Mouse (Mus musculus) megakaryocyte-erythroid progenitor cell, adult 5 weeks (primary cell): ENCODE results near the gene Fgf15. TPM values are rescaled to one million over a fixed set of nuclear protein-coding genes. Genes with fewer than 3 reads are reported as not detected.

Source experiments
- polyA plus RNA-seq: library from polyadenylated mRNA; stranded (reverse); fragments of >175 nt; gene quantifications from 2 replicates; pipeline ENCODE4 v1.2.3, GENCODE M21; 2012

Gene Fgf15
- polyA plus RNA-seq = 0.04 and 0.29 TPM in 2 replicates

GRCm38 (mm10) chr7:144896294-144897218, at the start of gene Fgf15:
Gene Fgf15, plus strand, starts transcription at chr7:144896531.

GRCm38 (mm10) chr7:144847067-144847466, 49.3 kb upstream of the Fgf15 start, which contains the start of gene Fgf4:
Gene Fgf4, plus strand, starts transcription at chr7:144847367.

GRCm38 (mm10) chr7:144914948-144915750, 18.8 kb downstream of the Fgf15 start, which contains the start of gene LTO1:
Gene LTO1, plus strand, starts transcription at chr7:144915100.

GRCm38 (mm10) chr7:144939344-144940002, 43.1 kb downstream of the Fgf15 start, which contains the start of gene Ccnd1:
Gene Ccnd1, minus strand, starts transcription at chr7:144939925.

Other genes with a start within 250 kb of the Fgf15 start
- gene Ano1, start 144.6 kb upstream of the Fgf15 start, polyA plus RNA-seq = 0.05 and 0.14 TPM in 2 replicates
- gene Fgf3, start 58.4 kb upstream of the Fgf15 start, polyA plus RNA-seq = 6.5 TPM in 2 replicates
- gene Fgf4, start 49.2 kb upstream of the Fgf15 start, polyA plus RNA-seq = not detected in 2 replicates
- 25.5 and 28.5 TPM in 2 replicates for gene LTO1, start 18.6 kb downstream of the Fgf15 start, polyA plus RNA-seq
- 5.7 and 7.8 TPM in 2 replicates for gene Ccnd1, start 43.4 kb downstream of the Fgf15 start, polyA plus RNA-seq